Mouse (Mus musculus) ovary, adult 18-20 months (tissue): Measurements from ENCODE around the gene AC124502.3.

ENCODE experiments used
- DNase-seq: peaks from one replicate; pipeline ENCODE4 v3.0.0; 2022; ENCODE audit warnings: low spot score, mixed read lengths

The AC124502.3 gene

GRCm38 (mm10) chr19:5032686-5033085, 6.0 kb upstream of the AC124502.3 start:
- DNase-seq: no peak

GRCm38 (mm10) chr19:5036577-5036976, 2.1 kb upstream of the AC124502.3 start:
- no peak for DNase-seq

- peak; percentile 62 for DNase-seq
Observed at GRCm38 (mm10) chr19:5037678-5038571, 766 bp upstream of the AC124502.3 start.

GRCm38 (mm10) chr19:5039301-5040114, 817 bp downstream of the AC124502.3 start:
- DNase-seq: no peak

- peak; percentile 87 for DNase-seq
Observed at GRCm38 (mm10) chr19:5040862-5041523, 2.3 kb downstream of the AC124502.3 start, which contains the start of gene Brms1. Brms1 (plus strand) TSS chr19:5041354.

- no peak for DNase-seq
Observed at GRCm38 (mm10) chr19:5041588-5041987, 2.9 kb downstream of the AC124502.3 start.

GRCm38 (mm10) chr19:5045531-5045930, 6.8 kb downstream of the AC124502.3 start:
- no peak for DNase-seq

- no peak for DNase-seq
Observed at GRCm38 (mm10) chr19:5048138-5049056, 9.7 kb downstream of the AC124502.3 start.

- no peak for DNase-seq
Observed at GRCm38 (mm10) chr19:5049325-5049724, 10.6 kb downstream of the AC124502.3 start.

GRCm38 (mm10) chr19:5050047-5050905, 11.6 kb downstream of the AC124502.3 start, which contains the start of gene Rin1:
Rin1 (plus strand) TSS chr19:5050481.
- peak; percentile 23 for DNase-seq

GRCm38 (mm10) chr19:5051031-5051430, 12.3 kb downstream of the AC124502.3 start:
- peak; percentile 30 for DNase-seq

- DNase-seq: no peak
Observed at GRCm38 (mm10) chr19:5051515-5051914, 12.8 kb downstream of the AC124502.3 start.

- peak; percentile 10 for DNase-seq
Observed at GRCm38 (mm10) chr19:5052166-5052822, 13.6 kb downstream of the AC124502.3 start.

- DNase-seq: no peak
Observed at GRCm38 (mm10) chr19:5052853-5053252, 14.2 kb downstream of the AC124502.3 start.

GRCm38 (mm10) chr19:5053909-5054308, 15.2 kb downstream of the AC124502.3 start:
- DNase-seq: peak; percentile 7

GRCm38 (mm10) chr19:5056251-5056650, 17.6 kb downstream of the AC124502.3 start:
- peak; percentile 5 for DNase-seq

GRCm38 (mm10) chr19:5057876-5058775, 19.4 kb downstream of the AC124502.3 start:
- no peak for DNase-seq
